ENCODE assay signal across 16 mouse cellular contexts in the genomic region with DNA sequence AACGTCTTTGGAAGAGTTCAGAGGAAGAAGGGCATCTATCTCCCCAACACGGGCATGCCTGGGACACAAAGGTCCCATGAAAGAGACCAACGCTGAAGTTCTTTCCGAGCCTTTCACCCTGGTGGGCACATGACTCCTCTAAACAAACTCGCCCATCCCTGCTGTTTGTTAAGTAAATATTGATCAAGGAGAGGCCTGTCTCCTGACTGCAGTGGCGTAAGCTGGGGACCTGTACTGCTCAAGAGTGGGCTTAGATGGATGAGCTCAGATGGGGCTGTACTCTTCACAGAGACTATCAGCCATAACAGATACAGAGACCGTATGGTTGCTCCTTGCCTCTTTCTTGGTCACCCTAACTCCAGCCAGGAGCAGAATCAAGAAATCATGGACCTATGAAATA. TPM values are rescaled to one million over a fixed set of nuclear protein-coding genes. Genes with fewer than 3 reads are reported as not detected.
DNase-seq lines count a peak whose midpoint lies in the region; ATAC-seq lines count a peak whose summit lies in the region.
"Had no signal": no experiment of that assay in that cellular context is flagged by ENCODE, and none has a peak within 500 bp of the region (broad histone marks: within the 10 kb centered on the region; RNA-seq: fewer than 3 reads in every experiment).

No protein-coding gene starts in this region.

- no peak for DNase-seq in heart, embryonic 10.5 days (ENCODE audit: low spot score)
- no peak for DNase-seq in heart, adult 9 months (ENCODE audit: low spot score in 2 of 2)
- DNase-seq in hindbrain, embryonic 11.5 days (ENCODE audit: low spot score), result no peak
- no peak for DNase-seq in hindbrain, embryonic 14.5 days (ENCODE audit: low spot score)
- DNase-seq in yolk sac, embryonic 10.5 days (ENCODE audit: low spot score), result peak; percentile 75
- no peak for DNase-seq in testis, postnatal 14 days (ENCODE audit: low spot score)
- DNase-seq: adrenal gland, postnatal 36 days; cerebellum, adult 9-10 months; kidney, adult 9 months; lung, postnatal 14 days; thymus, adult 18-20 months had no signal

- no peak overlapping the region for H3K4me2 ChIP-seq in hindbrain, embryonic 11.5 days (replicated peaks; ENCODE audit: low read depth, low read length)
- H3K4me2 ChIP-seq in hindbrain, embryonic 14.5 days (replicated peaks), result no peak overlapping the region
- no peak overlapping the region for H3K4me2 ChIP-seq in neural tube, embryonic 13.5 days
- H3K4me2 ChIP-seq in neural tube, embryonic 15.5 days, result no peak overlapping the region

- H3K4me3 ChIP-seq in heart, embryonic 10.5 days, result no peak overlapping the region
- H3K4me3 ChIP-seq in hindbrain, embryonic 11.5 days (ENCODE audit: low read depth, low read length), result no peak overlapping the region
- no peak overlapping the region for H3K4me3 ChIP-seq in hindbrain, embryonic 14.5 days (replicated peaks; ENCODE audit: low read length)
- no peak overlapping the region for H3K4me3 ChIP-seq in neural tube, embryonic 13.5 days
- H3K4me3 ChIP-seq in neural tube, embryonic 15.5 days (replicated peaks), result no peak overlapping the region
- H3K4me3 ChIP-seq: embryonic facial prominence, embryonic 15.5 days; left cerebral cortex, adult 2 months had no signal

- H3K27me3 ChIP-seq in heart, embryonic 10.5 days (ENCODE audit: insufficient read depth, poor library complexity, severe bottlenecking), result no peaks in the 10 kb centered on the region
- H3K27me3 ChIP-seq in hindbrain, embryonic 11.5 days (ENCODE audit: control insufficient read depth, insufficient read depth, low read length), result no peaks in the 10 kb centered on the region
- H3K27me3 ChIP-seq in hindbrain, embryonic 14.5 days (ENCODE audit: control insufficient read depth, insufficient read depth, low read length), result no peaks in the 10 kb centered on the region
- no peaks in the 10 kb centered on the region for H3K27me3 ChIP-seq in neural tube, embryonic 13.5 days
- H3K27me3 ChIP-seq in neural tube, embryonic 15.5 days (replicated peaks), result no peaks in the 10 kb centered on the region
- H3K27me3 ChIP-seq: embryonic facial prominence, embryonic 15.5 days had no signal

- ATAC-seq in hindbrain, embryonic 11.5 days (ENCODE audit: low FRiP score), result 0 out of 2 replicates have a peak, but pooled peaks have one; percentile 19
- ATAC-seq in hindbrain, embryonic 14.5 days (ENCODE audit: low FRiP score), result no peak
- no peak for ATAC-seq in neural tube, embryonic 13.5 days (ENCODE audit: low read depth)
- ATAC-seq in neural tube, embryonic 15.5 days (ENCODE audit: low FRiP score), result no peak
- ATAC-seq: activated CD4-positive, CD25-positive, alpha-beta regulatory T cell, adult 4 months had no signal

- WGBS in heart, embryonic 10.5 days, result 51% methylated on average over 7 of the region's 7 CpGs
- WGBS in hindbrain, embryonic 11.5 days, result 21% methylated on average over 7 of the region's 7 CpGs
- WGBS in hindbrain, embryonic 14.5 days, result 37% methylated on average over 7 of the region's 7 CpGs
- WGBS in neural tube, embryonic 13.5 days, result 24% methylated on average over 7 of the region's 7 CpGs
- WGBS in neural tube, embryonic 15.5 days, result 36% methylated on average over 7 of the region's 7 CpGs

- no peak overlapping the region for H3K9ac ChIP-seq in hindbrain, embryonic 11.5 days (ENCODE audit: low read depth, low read length)
- no peak overlapping the region for H3K9ac ChIP-seq in hindbrain, embryonic 14.5 days
- H3K9ac ChIP-seq in neural tube, embryonic 13.5 days, result no peak overlapping the region
- H3K9ac ChIP-seq in neural tube, embryonic 15.5 days (replicated peaks), result no peak overlapping the region
- H3K9ac ChIP-seq: embryonic facial prominence, embryonic 15.5 days had no signal

- H3K4me1 ChIP-seq in heart, embryonic 10.5 days, result peaks cover 69% of the 10 kb centered on the region
- peaks cover 20% of the 10 kb centered on the region for H3K4me1 ChIP-seq in hindbrain, embryonic 11.5 days (replicated peaks; ENCODE audit: control insufficient read depth, insufficient read depth, low read length)
- peaks cover 15% of the 10 kb centered on the region for H3K4me1 ChIP-seq in hindbrain, embryonic 14.5 days (replicated peaks; ENCODE audit: control insufficient read depth, insufficient read depth, low read length)
- H3K4me1 ChIP-seq in neural tube, embryonic 13.5 days (replicated peaks), result peaks cover 58% of the 10 kb centered on the region
- peaks cover 35% of the 10 kb centered on the region for H3K4me1 ChIP-seq in neural tube, embryonic 15.5 days

- H3K9me3 ChIP-seq in heart, embryonic 10.5 days, result no peaks in the 10 kb centered on the region
- no peaks in the 10 kb centered on the region for H3K9me3 ChIP-seq in hindbrain, embryonic 11.5 days (ENCODE audit: control insufficient read depth, low read length)
- no peaks in the 10 kb centered on the region for H3K9me3 ChIP-seq in hindbrain, embryonic 14.5 days (ENCODE audit: control insufficient read depth, low read length)
- H3K9me3 ChIP-seq in neural tube, embryonic 13.5 days, result no peaks in the 10 kb centered on the region
- H3K9me3 ChIP-seq in neural tube, embryonic 15.5 days (replicated peaks), result no peaks in the 10 kb centered on the region
- H3K9me3 ChIP-seq: embryonic facial prominence, embryonic 15.5 days had no signal

- H3K27ac ChIP-seq in heart, embryonic 10.5 days, result peak overlapping the region; percentile 85
- peak overlapping the region; percentile 30 for H3K27ac ChIP-seq in hindbrain, embryonic 11.5 days (ENCODE audit: low read depth, low read length)
- H3K27ac ChIP-seq in hindbrain, embryonic 14.5 days, result no peak overlapping the region
- H3K27ac ChIP-seq in neural tube, embryonic 13.5 days (replicated peaks), result peak overlapping the region; percentile 64
- H3K27ac ChIP-seq in neural tube, embryonic 15.5 days (replicated peaks), result no peak overlapping the region
- H3K27ac ChIP-seq: embryonic facial prominence, embryonic 15.5 days; left cerebral cortex, adult 2 months had no signal

- H3K36me3 ChIP-seq in heart, embryonic 10.5 days, result peaks cover 23% of the 10 kb centered on the region; the same call in 1 of the 2 replicates
- no peaks in the 10 kb centered on the region for H3K36me3 ChIP-seq in hindbrain, embryonic 11.5 days (ENCODE audit: control insufficient read depth, insufficient read depth, low read length)
- no peaks in the 10 kb centered on the region for H3K36me3 ChIP-seq in hindbrain, embryonic 14.5 days (replicated peaks; ENCODE audit: control insufficient read depth, insufficient read depth)
- H3K36me3 ChIP-seq in neural tube, embryonic 13.5 days, result no peaks in the 10 kb centered on the region
- no peaks in the 10 kb centered on the region for H3K36me3 ChIP-seq in neural tube, embryonic 15.5 days
- H3K36me3 ChIP-seq: embryonic facial prominence, embryonic 15.5 days had no signal

RNA-seq across cellular contexts. Expression of gene Prox1, which starts 41.0 kb away (rescaled TPM):
- 13.3 and 17.3 TPM in 2 replicates for polyA plus RNA-seq in heart, embryonic 10.5 days (2016; fragmentation: Nextera tagmentation; extraction: Ambion mirVana)
- 8.5 and 9.0 TPM in 2 replicates for polyA plus RNA-seq in hindbrain, embryonic 11.5 days (2014; fragmentation: Nextera tagmentation; extraction: Ambion mirVana)
- 9.6 and 9.7 TPM in 2 replicates for polyA plus RNA-seq in hindbrain, embryonic 14.5 days (2014; fragmentation: Nextera tagmentation; extraction: Ambion mirVana)
- polyA plus RNA-seq in neural tube, embryonic 13.5 days (2015; fragmentation: Nextera tagmentation; extraction: Ambion mirVana), result 12.4 and 15.0 TPM in 2 replicates
- 9.1 and 9.7 TPM in 2 replicates for polyA plus RNA-seq in neural tube, embryonic 15.5 days (2015; fragmentation: Nextera tagmentation; extraction: Ambion mirVana)

Comparison
In these comparisons a context has a peak if more than half of its experiments do, and no peak if none do; other contexts are left out.
1. H3K27ac ChIP-seq: peak in heart, embryonic 10.5 days (single experiment), hindbrain, embryonic 11.5 days (single experiment) and neural tube, embryonic 13.5 days (single experiment); none in hindbrain, embryonic 14.5 days (single experiment) and neural tube, embryonic 15.5 days (single experiment).